Mouse (Mus musculus): ENCODE results near the gene Rhob. TPM values are rescaled to one million over a fixed set of nuclear protein-coding genes. Genes with fewer than 3 reads are reported as not detected.

Rhob gene
- polyA plus RNA-seq, 1 experiment from 2014 or later, result 52.5 TPM

GRCm38 (mm10) chr12:8521375-8522047 lies 21.7 kb upstream of the Rhob start:
- Histone ChIP-seq H3K36me3 (ENCODE audit: inconsistent target) (peaks cover 3% of the 10 kb centered on the region; the same call in 1 of the 2 replicates), H3K79me2 (ENCODE audit: inconsistent target) (peaks cover 10% of the 10 kb centered on the region; the same call in 1 of the 2 replicates), H3K4me3 (ENCODE audit: inconsistent target) (no peak overlapping the region), H3K27ac (peak overlapping the region; percentile 100)
- 5% methylated on average over 11 of the region's 12 CpGs for WGBS (ENCODE audit: missing documents)

DNA sequence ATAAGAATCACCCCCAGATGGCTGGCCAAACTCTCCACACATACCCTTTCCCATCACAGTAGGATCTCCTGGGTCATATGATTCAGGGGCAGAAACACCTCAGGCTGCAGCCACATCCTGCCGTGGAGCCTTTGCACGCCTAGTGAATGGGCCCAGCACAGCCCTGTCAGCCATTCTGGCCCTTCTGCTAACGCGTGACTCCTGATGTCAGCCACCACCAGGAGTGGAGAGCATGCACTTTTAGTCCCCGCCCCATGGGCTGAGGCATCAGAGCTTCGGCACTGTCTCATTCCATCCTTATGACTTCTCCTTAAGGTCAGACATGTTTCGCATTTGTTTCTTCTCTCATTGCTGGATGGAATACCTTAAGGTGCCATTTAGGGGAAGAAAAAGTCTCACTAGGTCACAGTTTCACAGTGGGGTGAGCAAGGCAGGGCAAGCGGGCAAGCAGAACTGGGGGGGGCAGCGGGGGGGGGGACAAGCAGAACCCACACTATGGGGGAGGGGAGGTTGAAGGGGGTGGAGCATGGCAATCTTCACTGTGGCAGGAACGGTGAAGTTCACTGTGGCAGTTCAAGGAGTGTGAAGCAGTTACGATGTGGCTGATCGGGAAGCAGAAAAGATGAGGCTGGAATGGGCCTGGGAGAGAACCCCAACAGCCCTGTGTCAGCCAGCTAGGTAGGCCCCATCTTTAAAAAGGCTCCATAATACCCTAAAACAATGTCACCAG lies 19.8 kb upstream of the Rhob start:
- 36% methylated on average over 10 of the region's 12 CpGs for WGBS (ENCODE audit: missing documents)
- Histone ChIP-seq H3K79me2 (ENCODE audit: inconsistent target) (peaks cover 28% of the 10 kb centered on the region; the same call in 1 of the 2 replicates), H3K4me3 (ENCODE audit: inconsistent target) (peak overlapping the region; percentile 20; the same call in 1 of the 2 replicates), H3K36me3 (ENCODE audit: inconsistent target) (peaks cover 2% of the 10 kb centered on the region; the same call in 1 of the 2 replicates), H3K27ac (peak overlapping the region; percentile 100)

- H3K79me2 ChIP-seq (ENCODE audit: inconsistent target), result peaks cover 49% of the 10 kb centered on the region; the same call in 1 of the 2 replicates
- WGBS (ENCODE audit: missing documents), result 69% methylated on average over 18 of the region's 18 CpGs
- no peaks in the 10 kb centered on the region for H3K36me3 ChIP-seq (ENCODE audit: inconsistent target)
- peak overlapping the region; percentile 76 for H3K27ac ChIP-seq
- peak overlapping the region; percentile 14 for H3K4me3 ChIP-seq (ENCODE audit: inconsistent target)
Measured at GRCm38 (mm10) chr12:8511037-8511882, 11.5 kb upstream of the Rhob start.

- WGBS (ENCODE audit: missing documents), result 60% methylated on average over 6 of the region's 6 CpGs
- peak overlapping the region; percentile 76 for H3K27ac ChIP-seq
Measured at GRCm38 (mm10) chr12:8510317-8510988, 10.6 kb upstream of the Rhob start.

GRCm38 (mm10) chr12:8509693-8510092 lies 9.9 kb upstream of the Rhob start:
- WGBS (ENCODE audit: missing documents), result 46% methylated on average over 5 of the region's 5 CpGs

More at GRCm38 (mm10) chr12:8510317-8510988, 10.6 kb upstream of the Rhob start:
- no peak overlapping the region for H3K4me3 ChIP-seq (ENCODE audit: inconsistent target)
- H3K79me2 ChIP-seq (ENCODE audit: inconsistent target), result peaks cover 41% of the 10 kb centered on the region; the same call in 1 of the 2 replicates
- H3K36me3 ChIP-seq (ENCODE audit: inconsistent target), result no peaks in the 10 kb centered on the region

DNA sequence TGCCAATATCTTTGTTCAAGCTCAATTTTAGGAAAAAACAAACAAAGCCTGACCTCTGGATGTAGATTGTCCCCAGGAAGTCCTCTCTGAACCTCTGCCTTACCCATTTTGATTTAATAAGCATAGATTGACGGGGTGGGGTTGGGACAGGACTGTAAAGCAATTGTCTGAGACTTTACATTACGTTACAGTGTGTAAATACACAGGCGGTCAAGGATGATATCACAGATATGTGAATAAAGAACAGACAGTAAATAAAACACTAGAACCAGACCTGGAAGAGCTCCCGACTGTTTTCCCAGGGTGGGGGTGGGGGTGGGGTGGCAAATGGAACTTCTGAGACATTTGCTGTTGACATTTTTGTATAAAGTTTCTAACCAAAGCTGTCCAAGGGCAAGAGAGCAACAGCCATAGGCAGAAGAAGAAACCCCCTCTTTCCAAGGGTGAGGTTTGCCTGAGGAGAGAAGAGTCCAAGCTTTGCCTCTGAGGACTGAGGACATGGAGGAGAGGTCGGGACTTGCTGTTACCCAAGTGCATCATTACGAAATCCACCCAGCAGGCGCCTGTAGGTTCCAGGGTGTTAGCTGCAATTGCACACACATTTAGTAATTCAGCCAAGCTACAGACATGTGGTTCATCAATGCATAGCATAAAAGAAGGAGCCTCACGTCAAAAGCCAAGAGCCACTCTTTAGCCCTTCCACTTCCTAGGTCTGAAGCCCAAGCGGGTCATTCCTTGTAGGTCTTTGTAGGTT lies 7.3 kb upstream of the Rhob start:
- 57% methylated on average over 9 of the region's 9 CpGs for WGBS (ENCODE audit: missing documents)
- H3K36me3 ChIP-seq (ENCODE audit: inconsistent target), result no peaks in the 10 kb centered on the region
- H3K27ac ChIP-seq, result peak overlapping the region; percentile 1; the same call in 1 of the 2 replicates
- H3K79me2 ChIP-seq (ENCODE audit: inconsistent target), result peaks cover 8% of the 10 kb centered on the region; the same call in 1 of the 2 replicates
- no peak overlapping the region for H3K4me3 ChIP-seq (ENCODE audit: inconsistent target)

More at GRCm38 (mm10) chr12:8509693-8510092, 9.9 kb upstream of the Rhob start:
- Histone ChIP-seq H3K27ac (peak overlapping the region; percentile 76), H3K79me2 (ENCODE audit: inconsistent target) (peaks cover 34% of the 10 kb centered on the region; the same call in 1 of the 2 replicates), H3K4me3 (ENCODE audit: inconsistent target) (no peak overlapping the region), H3K36me3 (ENCODE audit: inconsistent target) (no peaks in the 10 kb centered on the region)

DNA sequence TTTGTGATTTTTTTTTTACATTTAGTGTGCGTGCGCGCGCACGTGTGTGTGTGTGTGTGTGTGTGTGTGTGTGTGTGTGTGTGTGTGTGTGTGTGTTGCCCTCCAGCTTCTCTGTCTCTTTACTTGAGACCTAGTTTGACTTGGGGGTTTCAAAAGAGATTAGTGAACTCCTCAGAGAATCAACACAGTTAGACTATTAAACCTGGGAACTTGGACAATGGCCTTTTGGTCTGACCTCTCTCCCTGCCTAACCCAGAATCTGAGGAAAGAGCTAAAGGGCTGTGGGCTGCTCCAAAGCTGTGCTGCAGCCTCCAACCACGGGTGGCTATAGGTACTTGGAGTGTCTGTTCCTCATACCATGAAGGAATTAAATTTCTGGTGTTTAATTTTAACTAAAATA lies 4.3 kb upstream of the Rhob start:
- Histone ChIP-seq H3K79me2 (ENCODE audit: inconsistent target) (peaks cover 13% of the 10 kb centered on the region), H3K4me3 (ENCODE audit: inconsistent target) (no peak overlapping the region), H3K36me3 (ENCODE audit: inconsistent target) (no peaks in the 10 kb centered on the region), H3K27ac (no peak overlapping the region)
- 94% methylated on average over 6 of the region's 6 CpGs for WGBS (ENCODE audit: missing documents)

DNA sequence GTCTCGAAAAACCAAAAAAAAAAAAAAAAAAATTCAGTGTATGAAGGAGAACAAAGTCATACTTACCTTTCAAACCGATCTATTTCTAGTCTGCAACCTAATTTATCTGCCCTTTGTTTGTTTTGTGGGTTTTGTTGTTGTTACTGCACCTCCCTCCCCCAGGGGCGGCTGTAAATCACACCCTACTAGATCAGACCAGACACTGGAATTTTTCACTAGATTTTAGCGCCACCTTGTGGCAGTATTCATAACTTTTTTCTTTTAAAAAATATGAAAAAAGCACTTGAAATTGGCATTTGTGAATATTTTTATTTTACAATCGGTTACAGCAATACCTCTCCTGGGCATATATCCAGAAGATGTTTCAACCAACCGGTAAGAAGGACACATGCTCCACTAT lies 2.7 kb upstream of the Rhob start:
- 4% methylated on average over 4 of the region's 6 CpGs for whole genome bisulfite sequencing (ENCODE audit: missing documents)
- H3K36me3 ChIP-seq (ENCODE audit: inconsistent target), result no peaks in the 10 kb centered on the region
- H3K79me2 ChIP-seq (ENCODE audit: inconsistent target), result peaks cover 29% of the 10 kb centered on the region
- no peak overlapping the region for H3K4me3 ChIP-seq (ENCODE audit: inconsistent target)
- H3K27ac ChIP-seq, result peak overlapping the region; percentile 96

GRCm38 (mm10) chr12:8501571-8502305 lies 1.9 kb upstream of the Rhob start:
- Histone ChIP-seq H3K27ac (peak overlapping the region; percentile 96), H3K4me3 (ENCODE audit: inconsistent target) (no peak overlapping the region), H3K79me2 (ENCODE audit: inconsistent target) (peaks cover 34% of the 10 kb centered on the region), H3K36me3 (ENCODE audit: inconsistent target) (no peaks in the 10 kb centered on the region)
- WGBS (ENCODE audit: missing documents), result 43% methylated on average over 13 of the region's 14 CpGs

GRCm38 (mm10) chr12:8500597-8501570 lies 1.1 kb upstream of the Rhob start:
- WGBS (ENCODE audit: missing documents), result 23% methylated on average over 17 of the region's 17 CpGs
- H3K27ac ChIP-seq, result peak overlapping the region; percentile 96
- peak overlapping the region; percentile 55 for H3K4me3 ChIP-seq (ENCODE audit: inconsistent target)
- H3K79me2 ChIP-seq (ENCODE audit: inconsistent target), result peaks cover 34% of the 10 kb centered on the region
- no peaks in the 10 kb centered on the region for H3K36me3 ChIP-seq (ENCODE audit: inconsistent target)

DNA sequence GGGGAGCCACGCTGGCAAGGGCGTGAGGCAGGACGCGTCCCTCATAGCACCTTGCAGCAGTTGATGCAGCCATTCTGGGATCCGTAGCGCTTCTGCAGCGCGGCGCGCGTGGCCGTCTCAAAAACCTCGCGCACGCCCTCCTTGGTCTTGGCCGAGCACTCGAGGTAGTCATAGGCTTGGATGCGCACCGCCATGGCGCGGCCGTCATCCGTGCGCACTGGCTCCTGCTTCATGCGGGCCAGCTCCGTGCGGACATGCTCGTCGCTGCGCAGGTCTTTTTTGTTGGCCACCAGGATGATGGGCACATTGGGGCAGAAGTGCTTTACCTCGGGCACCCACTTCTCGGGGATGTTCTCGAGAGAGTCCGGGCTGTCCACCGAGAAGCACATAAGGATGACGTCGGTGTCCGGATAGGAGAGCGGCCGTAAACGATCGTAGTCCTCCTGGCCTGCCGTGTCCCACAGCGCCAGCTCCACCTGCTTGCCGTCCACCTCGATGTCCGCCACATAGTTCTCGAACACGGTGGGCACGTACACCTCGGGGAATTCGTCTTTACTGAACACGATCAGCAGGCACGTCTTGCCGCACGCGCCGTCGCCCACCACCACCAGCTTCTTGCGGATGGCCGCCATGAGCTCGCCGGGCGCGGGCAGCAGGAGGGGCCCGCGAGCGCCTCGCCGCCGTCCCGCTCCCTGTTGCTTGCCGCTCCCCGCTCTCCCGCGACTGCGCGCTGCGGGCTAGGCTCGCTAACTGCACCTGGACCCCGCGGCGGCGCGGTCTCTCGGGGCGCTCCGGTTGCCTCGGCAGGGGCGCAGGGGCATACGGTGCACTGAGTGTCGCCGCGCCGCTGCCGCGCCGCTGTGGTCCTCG lies 573 bp downstream of the Rhob start:
- Histone ChIP-seq H3K36me3 (ENCODE audit: inconsistent target) (no peaks in the 10 kb centered on the region), H3K79me2 (ENCODE audit: inconsistent target) (peaks cover 34% of the 10 kb centered on the region), H3K27ac (peak overlapping the region; percentile 74), H3K4me3 (ENCODE audit: inconsistent target) (peak overlapping the region; percentile 77)
- under 1% methylated on average over 97 of the region's 99 CpGs for WGBS (ENCODE audit: missing documents)

All from macrophage (primary cell).